7 mouse cellular contexts compared by ENCODE assay signal in the genomic region with DNA sequence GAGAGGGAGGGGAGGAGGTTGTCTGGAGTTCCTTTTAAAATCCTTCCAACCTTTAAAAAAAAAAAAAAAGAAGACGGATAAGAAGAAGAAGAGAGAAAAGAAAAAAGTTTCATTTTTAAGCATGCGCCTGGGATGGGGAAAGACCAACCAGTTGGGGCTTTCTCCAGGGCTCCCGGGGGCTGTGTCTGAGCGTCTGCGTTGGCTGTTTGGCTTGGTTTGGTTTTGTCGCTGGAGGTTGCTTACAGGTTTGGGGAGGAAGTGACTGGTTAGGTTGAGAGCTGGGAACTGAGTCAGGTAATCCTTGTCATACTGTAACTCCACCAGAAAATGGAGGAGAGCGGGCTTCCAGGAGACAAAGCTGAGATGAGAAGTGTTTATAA. TPM values are rescaled to one million over a fixed set of nuclear protein-coding genes. Genes with fewer than 3 reads are reported as not detected.
DNase-seq lines count a peak whose midpoint lies in the region; ATAC-seq and TF ChIP-seq lines count a peak whose summit lies in the region.

No protein-coding gene starts in this region.

- H3K4me3 ChIP-seq in layer of hippocampus, adult 2 months = peak overlapping the region; percentile 86
- peak overlapping the region; percentile 90 for H3K4me3 ChIP-seq in forebrain, embryonic 16.5 days (replicated peaks; ENCODE audit: low read length)
- H3K4me3 ChIP-seq in limb, embryonic 15.5 days = peak overlapping the region; percentile 71

- 4% methylated on average over 7 of the region's 7 CpGs for WGBS in forebrain, embryonic 16.5 days
- 13% methylated on average over 7 of the region's 7 CpGs for WGBS in limb, embryonic 15.5 days

- H3K9ac ChIP-seq in forebrain, embryonic 16.5 days (replicated peaks; ENCODE audit: low read depth, low read length) = peak overlapping the region; percentile 86
- peak overlapping the region; percentile 73 for H3K9ac ChIP-seq in limb, embryonic 15.5 days

- ATAC-seq in forebrain, embryonic 16.5 days = no peak
- ATAC-seq in limb, embryonic 15.5 days (ENCODE audit: insufficient number of reproducible peaks, low FRiP score, low TSS enrichment, low read depth) = no peak

- DNase-seq in layer of hippocampus, adult 2 months (ENCODE audit: low spot score in 2 of 2) = no peak
- no peak for DNase-seq in layer of hippocampus, postnatal 25 days (ENCODE audit: extremely low spot score in 1 of 2, low spot score in 1 of 2)
- peak; percentile 69 for DNase-seq in brain, embryonic 14.5 days (ENCODE audit: low read depth)
- peak; percentile 44 for DNase-seq in retina, embryonic 14.5 days (ENCODE audit: low spot score)
- no peak for DNase-seq in natural killer cell, adult 2 months (ENCODE audit: low spot score in 2 of 2)

- H3K27ac ChIP-seq in layer of hippocampus, adult 2 months = peak overlapping the region; percentile 95
- H3K27ac ChIP-seq in forebrain, embryonic 16.5 days (ENCODE audit: low read length) = peak overlapping the region; percentile 98
- H3K27ac ChIP-seq in limb, embryonic 15.5 days = peak overlapping the region; percentile 95

- peaks cover 30% of the 10 kb centered on the region for H3K4me1 ChIP-seq in forebrain, embryonic 16.5 days (replicated peaks; ENCODE audit: control insufficient read depth, insufficient read depth, low read length)
- peaks cover 34% of the 10 kb centered on the region for H3K4me1 ChIP-seq in limb, embryonic 15.5 days

- peak overlapping the region; percentile 70 for H3K4me2 ChIP-seq in forebrain, embryonic 16.5 days (ENCODE audit: low read length)
- peak overlapping the region; percentile 89 for H3K4me2 ChIP-seq in limb, embryonic 15.5 days

- no peaks in the 10 kb centered on the region for H3K9me3 ChIP-seq in forebrain, embryonic 16.5 days (ENCODE audit: control insufficient read depth, low read length)
- H3K9me3 ChIP-seq in limb, embryonic 15.5 days = no peaks in the 10 kb centered on the region

- TF ChIP-seq CTCF in layer of hippocampus, adult 2 months (conservative IDR thresholded peaks at IDR 0.05) = no peak
- no peak for TF ChIP-seq CTCF in brain, embryonic 14.5 days (IDR thresholded peaks at IDR 0.05; ENCODE audit: borderline replicate concordance, extremely low read depth, insufficient read depth, insufficient read length)

- H3K27me3 ChIP-seq in forebrain, embryonic 16.5 days (replicated peaks; ENCODE audit: control insufficient read depth, insufficient read depth, low read length) = no peaks in the 10 kb centered on the region
- H3K27me3 ChIP-seq in limb, embryonic 15.5 days = no peaks in the 10 kb centered on the region

- no peaks in the 10 kb centered on the region for H3K36me3 ChIP-seq in forebrain, embryonic 16.5 days (ENCODE audit: control insufficient read depth, insufficient read depth)
- H3K36me3 ChIP-seq in limb, embryonic 15.5 days = no peaks in the 10 kb centered on the region

- TF ChIP-seq POLR2A in brain, embryonic 14.5 days (IDR thresholded peaks at IDR 0.05; ENCODE audit: borderline replicate concordance, extremely low read depth, insufficient read depth, insufficient read length, poor library complexity, severe bottlenecking) = no peak

RNA-seq across cellular contexts. Expression of a gene that starts 4.7 kb away (rescaled TPM):
- total RNA-seq in layer of hippocampus, adult 2 months (2021) = 10 to 100 TPM; 66.7 to 68.8 TPM
- total RNA-seq in layer of hippocampus, postnatal 25 days (2021) = 10 to 100 TPM; 51.4 to 51.9 TPM
- 76.3 and 93.8 TPM in 2 replicates for polyA plus RNA-seq in brain, embryonic 14.5 days (2012; rRNA removed)
- polyA plus RNA-seq in forebrain, embryonic 16.5 days (2015; fragmentation: Nextera tagmentation; extraction: Ambion mirVana) = 20.5 and 22.2 TPM in 2 replicates
- polyA plus RNA-seq in limb, embryonic 15.5 days (2015; fragmentation: Nextera tagmentation; extraction: Ambion mirVana) = 3.1 and 5.5 TPM in 2 replicates

Comparison
In these comparisons a context has a peak if more than half of its experiments do, and no peak if none do; other contexts are left out.
1. DNase-seq: peak in brain, embryonic 14.5 days (single experiment) and retina, embryonic 14.5 days (single experiment); none in layer of hippocampus, adult 2 months (0 of 2), layer of hippocampus, postnatal 25 days (0 of 2) and natural killer cell, adult 2 months (0 of 2).
2. Peak in every context shown above with its lines, with median percentiles within 50 percentile points of each other: H3K27ac ChIP-seq and H3K4me3 ChIP-seq.